Mouse (Mus musculus) embryo, embryonic 10.5 days (tissue): ENCODE measurements around the gene 4930469K13Rik.
A peak's percentile ranks its signal among the peaks of the same experiment; 100 is the strongest.

ENCODE experiments used
- DNase-seq: peaks from one replicate; pipeline ENCODE4 v3.0.0-alpha.2; 2015; ENCODE audit warnings: low spot score

Gene 4930469K13Rik

GRCm38 (mm10) chr11:34035909-34036658 lies 62.3 kb downstream of the 4930469K13Rik start:
- no peak for DNase-seq

- DNase-seq: no peak
Measured at GRCm38 (mm10) chr11:34034794-34035193, 63.6 kb downstream of the 4930469K13Rik start.

- no peak for DNase-seq
Measured at GRCm38 (mm10) chr11:34034008-34034505, 64.3 kb downstream of the 4930469K13Rik start.

- no peak for DNase-seq
Measured at GRCm38 (mm10) chr11:34031015-34031805, 67.1 kb downstream of the 4930469K13Rik start.

GRCm38 (mm10) chr11:34029658-34030057 lies 68.7 kb downstream of the 4930469K13Rik start:
- no peak for DNase-seq

GRCm38 (mm10) chr11:34025091-34025490 lies 73.3 kb downstream of the 4930469K13Rik start:
- DNase-seq: no peak

GRCm38 (mm10) chr11:34012007-34012652 lies 86.2 kb downstream of the 4930469K13Rik start:
- no peak for DNase-seq

GRCm38 (mm10) chr11:34010859-34011172 lies 87.5 kb downstream of the 4930469K13Rik start:
- no peak for DNase-seq

- no peak for DNase-seq
Measured at GRCm38 (mm10) chr11:34010133-34010858, 88.1 kb downstream of the 4930469K13Rik start.

GRCm38 (mm10) chr11:34009316-34010087 lies 88.9 kb downstream of the 4930469K13Rik start:
- no peak for DNase-seq

- peak; percentile 75 for DNase-seq
Measured at GRCm38 (mm10) chr11:34008702-34009101, 89.7 kb downstream of the 4930469K13Rik start.

- no peak for DNase-seq
Measured at GRCm38 (mm10) chr11:34008214-34008613, 90.1 kb downstream of the 4930469K13Rik start.

- DNase-seq: no peak
Measured at GRCm38 (mm10) chr11:34007616-34008015, 90.7 kb downstream of the 4930469K13Rik start.

GRCm38 (mm10) chr11:34002593-34002965 lies 95.8 kb downstream of the 4930469K13Rik start:
- no peak for DNase-seq

GRCm38 (mm10) chr11:34001938-34002592 lies 96.3 kb downstream of the 4930469K13Rik start:
- peak; percentile 80 for DNase-seq

GRCm38 (mm10) chr11:34000416-34000815 lies 97.9 kb downstream of the 4930469K13Rik start:
- DNase-seq: no peak

- DNase-seq: no peak
Measured at GRCm38 (mm10) chr11:33998244-33998643, 100.1 kb downstream of the 4930469K13Rik start.

- no peak for DNase-seq
Measured at GRCm38 (mm10) chr11:33993496-33993895, 104.9 kb downstream of the 4930469K13Rik start.

- DNase-seq: no peak
Measured at GRCm38 (mm10) chr11:33992938-33993337, 105.4 kb downstream of the 4930469K13Rik start, which contains the start of gene Kcnip1. Gene Kcnip1 (minus strand): TSS chr11:33993152.

GRCm38 (mm10) chr11:33990002-33990401 lies 108.4 kb downstream of the 4930469K13Rik start:
- no peak for DNase-seq

GRCm38 (mm10) chr11:33986525-33986924 lies 111.8 kb downstream of the 4930469K13Rik start:
- no peak for DNase-seq
